ENCODE assay signal across 9 mouse cellular contexts in genomic region chr2:44103742-44104141, GRCm38 (mm10).
DNase-seq lines count a peak whose midpoint lies in the region; ATAC-seq and TF ChIP-seq lines count a peak whose summit lies in the region.
"Had no signal": no experiment of that assay in that cellular context is flagged by ENCODE, and none has a peak within 500 bp of the region (broad histone marks: within the 10 kb centered on the region; RNA-seq: fewer than 3 reads in every experiment).

No protein-coding gene starts in this region.

- no peak overlapping the region for H3K4me3 ChIP-seq in limb, embryonic 14.5 days (replicated peaks; ENCODE audit: low read length)
- H3K4me3 ChIP-seq in limb, embryonic 10.5 days = no peak overlapping the region

- H3K27me3 ChIP-seq in limb, embryonic 14.5 days (ENCODE audit: control insufficient read depth, insufficient read depth, low read length) = no peaks in the 10 kb centered on the region
- H3K27me3 ChIP-seq in limb, embryonic 10.5 days (ENCODE audit: low read depth, poor library complexity, severe bottlenecking) = no peaks in the 10 kb centered on the region

- ATAC-seq in limb, embryonic 14.5 days (ENCODE audit: low FRiP score, low read depth) = no peak

- H3K9me3 ChIP-seq in limb, embryonic 14.5 days (ENCODE audit: control insufficient read depth, low read length) = no peaks in the 10 kb centered on the region
- H3K9me3 ChIP-seq in limb, embryonic 10.5 days (replicated peaks) = no peaks in the 10 kb centered on the region

- 75% methylated on average over 5 of the region's 5 CpGs for WGBS in limb, embryonic 14.5 days
- WGBS in limb, embryonic 10.5 days = 87% methylated on average over 5 of the region's 5 CpGs

- H3K4me2 ChIP-seq in limb, embryonic 14.5 days (replicated peaks; ENCODE audit: low read depth, low read length, severe bottlenecking) = no peak overlapping the region

- H3K9ac ChIP-seq in limb, embryonic 14.5 days (ENCODE audit: low read depth, low read length, severe bottlenecking) = no peak overlapping the region
- H3K9ac ChIP-seq: liver, embryonic 14.5 days had no signal

- H3K27ac ChIP-seq in limb, embryonic 14.5 days (replicated peaks; ENCODE audit: low read depth, low read length) = no peak overlapping the region
- H3K27ac ChIP-seq in limb, embryonic 10.5 days = no peak overlapping the region
- H3K27ac ChIP-seq: liver, embryonic 14.5 days had no signal

- peak; percentile 15 for DNase-seq in adrenal gland, postnatal 10 days
- no peak for DNase-seq in adrenal gland, adult 18-20 months (ENCODE audit: low spot score in 2 of 2)
- peak; percentile 53 for DNase-seq in limb, embryonic 14.5 days (ENCODE audit: low spot score)
- DNase-seq in limb, embryonic 10.5 days (ENCODE audit: low spot score) = no peak
- peak; percentile 40 to 41 for DNase-seq in heart, postnatal 10 days
- DNase-seq in lung, postnatal 36 days = peak; percentile 51
- no peak for DNase-seq in cerebellum, adult 18-20 months
- DNase-seq in cerebellum, adult 11-12 months = no peak

- TF ChIP-seq POLR2A in limb, embryonic 14.5 days (IDR thresholded peaks at IDR 0.05; ENCODE audit: borderline replicate concordance, extremely low read depth, insufficient read depth, insufficient read length) = no peak

- no peaks in the 10 kb centered on the region for H3K36me3 ChIP-seq in limb, embryonic 14.5 days (ENCODE audit: control insufficient read depth, insufficient read depth, low read length)
- H3K36me3 ChIP-seq in limb, embryonic 10.5 days = no peaks in the 10 kb centered on the region

- H3K4me1 ChIP-seq in limb, embryonic 14.5 days (ENCODE audit: control insufficient read depth, insufficient read depth, low read length) = peaks cover 18% of the 10 kb centered on the region
- H3K4me1 ChIP-seq in limb, embryonic 10.5 days = peaks cover 22% of the 10 kb centered on the region

- intact Hi-C loops in heart, postnatal 10 days (cut with DNase I) = no loop called here

Comparison
In these comparisons a context has a peak if more than half of its experiments do, and no peak if none do; other contexts are left out.
1. DNase-seq: peak in adrenal gland, postnatal 10 days (single experiment), limb, embryonic 14.5 days (single experiment), heart, postnatal 10 days (2 of 2) and lung, postnatal 36 days (single experiment); none in adrenal gland, adult 18-20 months (0 of 2), limb, embryonic 10.5 days (single experiment), cerebellum, adult 18-20 months (0 of 2) and cerebellum, adult 11-12 months (single experiment).